Mouse (Mus musculus): ENCODE measurements around the gene N4bp2l1.

GRCm38 (mm10) chr5:150592186-150592903 is 4.6 kb downstream of the N4bp2l1 start:
- TF ChIP-seq GATA1 (IDR thresholded peaks at IDR 0.05; ENCODE audit: low read length): no peak
- TF ChIP-seq TAL1 (IDR thresholded peaks at IDR 0.05; ENCODE audit: low read length): no peak
